Mouse (Mus musculus) cerebellum, postnatal 36 days (tissue): ENCODE data around the gene Gpd1l.

ENCODE experiments used
- DNase-seq, 2 experiments: peaks; one replicate each; pipeline ENCODE4 v3.0.0; 2021 to 2022; ENCODE audit warnings: mixed read lengths in 2 of 2

Gpd1l gene

DNA sequence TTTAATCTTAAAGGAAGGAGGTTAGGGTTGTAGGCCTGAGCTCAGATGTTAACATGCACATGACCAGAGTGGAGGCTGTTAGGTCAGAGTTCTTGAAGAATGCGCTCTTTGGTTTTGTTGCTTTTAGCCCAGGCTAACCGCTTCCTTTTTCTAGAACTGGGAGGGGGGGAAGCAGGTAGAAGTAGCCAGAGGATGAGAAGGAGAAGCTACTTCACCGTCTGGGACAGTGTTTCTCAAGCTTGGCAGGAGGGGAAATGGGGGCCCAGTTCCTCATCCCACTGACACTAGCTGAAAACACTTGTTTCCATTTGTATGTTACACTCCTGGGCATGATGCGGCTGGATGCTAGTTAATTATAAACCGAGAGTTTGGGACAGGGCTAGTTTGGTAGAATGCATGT lies 8.2 kb downstream of the Gpd1l start:
- DNase-seq = no peak

DNA sequence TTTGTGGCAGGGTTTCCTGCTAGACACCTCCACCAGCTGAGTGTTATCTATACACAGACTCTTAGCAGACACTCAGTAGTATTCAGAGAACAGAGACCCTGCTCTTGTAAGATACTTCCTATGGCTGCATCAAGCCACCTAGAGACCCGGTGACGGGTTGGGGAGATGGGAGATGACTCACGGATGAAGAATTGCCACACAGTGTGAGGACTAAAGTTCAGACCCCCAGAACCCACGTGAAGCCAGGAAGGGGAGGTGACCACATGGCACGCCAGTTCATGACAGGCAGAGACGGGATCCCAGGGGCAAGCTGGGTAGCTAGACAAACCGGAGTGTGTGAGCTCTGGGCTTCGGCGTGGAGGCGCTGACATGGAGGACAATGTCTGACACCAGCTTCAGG lies 8.7 kb downstream of the Gpd1l start:
- no peak for DNase-seq

DNA sequence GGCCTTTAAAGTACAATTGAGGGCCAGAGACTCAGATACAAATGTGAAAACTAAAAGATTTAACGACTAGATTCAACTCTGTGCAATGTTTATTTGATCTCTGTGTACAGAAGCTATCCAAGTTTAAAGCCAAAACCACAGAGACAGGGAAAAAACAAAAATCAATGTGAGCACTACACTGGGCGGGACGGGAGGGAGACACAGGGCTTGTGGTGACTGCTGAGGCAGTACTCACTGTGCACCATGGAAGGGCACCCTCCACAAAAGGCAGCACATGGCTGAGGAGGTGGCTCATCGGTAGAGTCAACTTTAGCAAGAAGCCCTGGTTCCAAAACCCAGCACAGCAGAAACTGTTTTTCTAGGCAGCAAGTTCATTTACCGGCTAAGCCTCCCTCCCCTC lies 9.3 kb downstream of the Gpd1l start:
- no peak for DNase-seq

DNA sequence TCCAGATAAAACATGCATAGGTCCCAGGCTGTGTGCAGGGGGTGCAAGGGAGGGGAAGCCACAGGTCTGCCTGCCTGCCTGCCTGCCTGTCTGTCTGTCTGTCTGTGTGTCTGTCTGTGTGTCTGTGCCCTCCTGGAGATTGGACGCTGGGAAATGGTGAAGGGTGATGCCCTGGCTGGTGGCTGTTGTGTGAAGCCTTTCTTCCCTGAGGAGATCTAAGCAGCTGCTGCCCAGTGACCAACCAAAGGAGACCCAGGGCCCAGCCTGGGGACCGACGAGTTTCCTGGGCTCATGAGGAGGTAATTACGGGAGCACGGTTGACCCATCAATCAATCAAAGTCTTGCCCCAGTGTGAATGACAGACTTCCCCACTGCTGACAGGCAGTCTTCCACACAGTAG lies 11.6 kb downstream of the Gpd1l start:
- DNase-seq = no peak

DNA sequence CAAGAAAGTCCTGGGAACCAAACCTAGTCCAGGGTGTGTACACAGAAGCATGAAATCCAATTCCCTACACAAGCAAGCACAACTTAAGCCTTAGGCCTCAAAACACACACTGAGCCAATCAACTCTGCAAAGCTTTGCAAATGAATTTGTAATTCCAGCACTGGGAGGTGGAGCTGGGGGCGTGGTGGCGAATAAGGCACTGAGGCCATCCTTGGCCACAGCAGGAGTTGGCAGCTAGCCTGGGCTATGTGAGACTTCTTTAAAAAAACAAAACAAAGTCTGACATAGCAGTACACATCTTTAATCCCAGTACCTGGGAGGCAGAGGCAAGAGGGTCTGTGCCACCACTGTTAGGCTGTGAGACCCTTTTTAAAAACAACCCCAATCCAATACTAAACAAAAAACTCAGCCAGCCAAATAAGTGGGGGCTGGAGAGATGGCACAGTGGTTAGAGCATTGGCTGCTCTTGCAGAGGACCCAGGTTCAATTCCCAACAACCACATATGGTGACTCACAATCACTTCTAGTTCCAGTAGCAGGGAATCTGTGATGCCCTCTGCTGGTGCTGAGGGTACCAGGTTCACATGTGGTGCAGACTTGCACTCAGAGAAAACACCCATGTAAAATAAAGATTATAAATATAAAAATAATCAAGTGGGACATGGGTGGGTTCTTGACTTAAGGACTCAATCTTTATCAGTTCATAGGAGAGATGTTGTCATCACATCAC lies 12.3 kb downstream of the Gpd1l start:
- DNase-seq = peak; percentile 33 to 42

DNA sequence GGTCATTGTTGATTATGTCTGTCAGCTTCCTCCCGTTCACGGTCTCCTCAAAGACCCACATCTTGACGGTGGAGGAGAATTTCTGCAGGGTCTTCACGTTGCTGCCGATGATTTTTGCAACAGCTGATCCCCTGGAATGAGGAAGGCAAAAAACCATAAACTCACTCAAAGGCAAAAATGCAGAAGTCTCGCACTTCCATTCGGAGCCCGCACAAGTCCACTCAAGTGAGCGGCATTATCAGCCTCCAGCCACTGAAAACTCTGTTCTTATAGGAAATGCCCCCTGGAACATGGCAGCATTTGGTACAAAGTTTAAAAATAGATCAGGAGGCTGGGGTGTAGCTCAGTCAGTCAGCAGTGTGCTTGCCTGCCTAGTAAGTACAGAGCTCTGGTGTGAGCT lies 13.2 kb downstream of the Gpd1l start:
- DNase-seq = no peak

DNA sequence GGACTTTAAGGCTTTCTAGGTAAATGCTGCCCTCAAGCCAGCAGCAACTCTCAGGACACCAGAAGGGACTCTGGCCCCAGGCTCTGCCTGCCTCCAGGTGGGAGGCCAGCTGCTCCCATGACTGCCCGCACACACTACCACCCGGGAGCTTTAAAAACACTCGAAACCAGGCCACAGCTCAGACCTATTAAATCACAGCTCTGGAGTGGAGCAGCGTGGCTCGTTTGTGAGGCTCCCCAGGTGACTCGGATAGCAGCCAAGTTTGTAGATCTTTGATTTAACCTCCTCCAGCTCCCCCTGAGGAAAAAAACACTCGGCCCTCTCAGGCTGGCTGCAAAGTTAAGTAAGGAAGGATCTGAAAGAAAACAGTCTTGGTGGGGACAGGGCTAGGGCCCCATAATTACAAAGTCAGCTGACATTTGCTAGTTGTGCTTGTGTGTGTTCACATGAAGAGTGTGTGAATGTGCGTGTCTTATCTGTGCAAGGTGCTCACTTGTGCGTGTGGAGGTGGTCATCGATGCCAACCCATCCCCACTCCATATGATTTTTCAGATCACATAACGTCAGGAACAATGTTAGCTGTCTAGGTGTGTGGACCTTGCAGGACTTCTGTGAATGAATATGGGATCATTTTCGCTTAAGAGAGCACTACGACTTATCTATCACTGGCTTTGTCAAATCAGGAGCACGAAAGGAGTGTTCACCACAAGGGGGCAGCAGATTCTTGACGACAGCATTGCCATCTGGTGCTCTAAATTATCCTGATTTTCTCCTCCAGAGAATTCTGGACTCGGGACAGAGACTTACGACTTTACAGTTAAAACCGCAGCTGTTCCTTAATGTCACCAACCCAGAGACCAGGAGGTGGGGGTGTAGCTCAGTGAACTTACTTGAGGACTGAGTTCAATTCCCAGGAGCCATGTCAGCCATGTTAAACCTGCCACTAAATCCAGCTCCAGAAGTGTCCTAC lies 20.8 kb downstream of the Gpd1l start:
- peak; percentile 87 to 93 for DNase-seq

DNA sequence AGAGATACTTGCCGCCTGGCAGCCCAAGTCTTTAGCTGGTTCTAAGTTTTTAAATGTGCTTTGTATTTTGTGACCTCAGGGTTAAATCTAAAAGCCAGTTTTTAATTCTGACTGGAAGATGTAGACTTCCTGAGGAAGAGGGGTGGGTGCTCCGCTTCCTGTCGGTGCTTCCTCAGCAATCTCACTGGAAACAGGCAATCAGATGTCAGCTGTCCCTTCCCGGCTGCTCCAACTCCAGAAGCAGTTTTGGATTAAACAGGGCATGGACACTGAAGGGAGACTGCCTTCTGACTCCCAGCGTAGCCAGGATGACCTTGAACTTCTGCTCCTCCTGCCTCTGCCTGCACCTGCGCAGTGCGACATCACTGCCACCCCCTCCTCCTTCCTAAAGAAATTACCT lies 26.3 kb downstream of the Gpd1l start:
- DNase-seq = no peak

DNA sequence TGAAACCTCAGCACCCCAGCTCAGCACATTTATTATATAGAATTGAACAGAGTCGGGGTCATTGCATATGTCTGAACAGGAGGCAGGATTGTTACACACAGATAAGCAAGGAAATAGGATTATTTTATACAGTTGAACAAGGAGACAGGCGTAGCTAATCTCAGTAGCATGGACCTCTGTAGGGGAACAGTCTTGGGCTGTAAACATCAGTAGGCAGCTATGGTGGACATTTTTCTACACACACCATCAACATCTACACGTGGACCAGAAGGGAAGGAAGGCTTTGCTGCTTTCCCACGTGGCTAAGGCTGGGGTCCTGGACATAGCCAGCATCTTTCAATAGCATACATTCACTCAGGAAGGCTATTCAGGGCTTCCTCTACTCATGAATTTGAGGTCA lies 37.9 kb downstream of the Gpd1l start:
- DNase-seq = no peak

DNA sequence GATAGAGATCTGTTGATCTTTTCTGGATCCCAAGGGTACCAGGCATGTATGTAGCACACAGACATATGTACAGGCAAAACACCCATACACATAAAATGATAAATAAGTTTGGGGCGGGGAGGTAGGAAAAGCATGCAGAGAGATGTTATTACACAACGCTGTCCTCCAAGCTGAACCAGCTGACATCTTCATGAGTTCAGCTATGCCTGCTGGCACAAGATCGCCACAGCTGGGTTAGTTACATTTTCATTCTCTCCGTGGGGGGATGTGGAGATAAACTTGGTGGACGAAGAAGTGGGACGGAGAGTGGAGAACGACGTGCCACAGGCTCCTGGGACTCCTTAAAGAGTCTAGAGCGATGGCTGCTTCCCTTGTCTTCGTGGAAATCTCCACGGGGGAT lies 40.8 kb downstream of the Gpd1l start:
- DNase-seq = no peak

DNA sequence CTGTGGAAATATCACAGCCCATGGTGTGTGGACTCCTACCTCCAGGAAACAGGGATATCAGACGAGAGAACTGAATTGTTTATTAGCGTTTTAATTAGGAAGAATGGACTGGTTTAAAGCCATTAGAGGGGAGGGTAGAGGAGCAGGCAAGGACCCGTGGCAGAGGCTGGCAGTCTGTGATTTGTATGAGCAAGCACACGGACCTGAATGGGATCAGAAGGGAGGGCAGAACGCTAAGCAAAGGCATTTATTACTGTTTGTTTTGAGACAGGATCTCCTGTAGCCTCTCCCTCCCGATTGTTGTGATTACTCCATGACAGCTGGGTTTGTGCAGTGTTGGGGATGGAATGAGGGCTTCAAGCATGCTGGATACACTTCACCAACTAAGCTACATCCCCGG lies 43.4 kb downstream of the Gpd1l start:
- no peak for DNase-seq

DNA sequence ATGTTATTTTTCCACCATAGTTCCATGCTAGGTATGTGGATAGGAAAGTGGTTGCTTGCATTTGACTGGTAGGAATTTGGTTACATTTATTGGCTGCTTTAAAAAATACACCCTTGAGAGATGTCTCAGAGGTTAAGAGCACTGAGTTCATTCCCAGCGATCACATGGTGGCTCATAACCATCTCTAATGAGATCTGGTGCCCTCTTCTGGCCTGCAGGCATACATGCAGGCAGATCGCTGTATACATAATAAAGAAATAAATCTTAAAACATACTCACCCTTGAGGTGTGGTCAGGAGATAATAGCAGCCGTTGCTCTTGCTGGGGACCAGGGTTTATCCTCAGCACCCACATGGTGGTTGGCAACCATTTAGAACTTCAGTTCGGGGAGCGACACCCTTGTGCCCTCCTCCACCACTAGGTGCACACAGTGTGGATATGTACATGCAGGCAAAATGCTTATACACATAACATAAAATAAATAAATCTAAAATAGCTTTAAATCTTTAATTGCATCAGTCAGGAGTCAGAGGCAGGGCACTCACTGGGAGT lies 44.9 kb downstream of the Gpd1l start:
- no peak for DNase-seq

DNA sequence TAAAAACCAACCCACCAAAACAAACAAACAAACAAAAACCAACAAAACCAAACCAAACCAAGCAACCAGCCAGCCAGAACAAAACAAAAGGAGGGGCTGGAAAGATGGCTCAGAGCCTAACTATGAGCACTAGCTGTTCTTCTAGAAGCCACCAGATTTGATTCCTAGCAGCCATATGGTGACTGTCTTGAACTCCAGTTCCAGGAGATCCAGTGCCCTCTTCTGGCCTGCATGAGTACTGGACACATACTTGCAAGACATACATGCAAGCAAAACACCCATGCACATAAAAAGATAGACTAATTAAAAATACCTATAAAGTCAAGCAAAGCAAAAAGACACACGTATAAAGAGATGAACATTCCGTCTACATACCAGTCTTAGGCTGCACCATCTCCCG lies 46.1 kb downstream of the Gpd1l start:
- DNase-seq = no peak

DNA sequence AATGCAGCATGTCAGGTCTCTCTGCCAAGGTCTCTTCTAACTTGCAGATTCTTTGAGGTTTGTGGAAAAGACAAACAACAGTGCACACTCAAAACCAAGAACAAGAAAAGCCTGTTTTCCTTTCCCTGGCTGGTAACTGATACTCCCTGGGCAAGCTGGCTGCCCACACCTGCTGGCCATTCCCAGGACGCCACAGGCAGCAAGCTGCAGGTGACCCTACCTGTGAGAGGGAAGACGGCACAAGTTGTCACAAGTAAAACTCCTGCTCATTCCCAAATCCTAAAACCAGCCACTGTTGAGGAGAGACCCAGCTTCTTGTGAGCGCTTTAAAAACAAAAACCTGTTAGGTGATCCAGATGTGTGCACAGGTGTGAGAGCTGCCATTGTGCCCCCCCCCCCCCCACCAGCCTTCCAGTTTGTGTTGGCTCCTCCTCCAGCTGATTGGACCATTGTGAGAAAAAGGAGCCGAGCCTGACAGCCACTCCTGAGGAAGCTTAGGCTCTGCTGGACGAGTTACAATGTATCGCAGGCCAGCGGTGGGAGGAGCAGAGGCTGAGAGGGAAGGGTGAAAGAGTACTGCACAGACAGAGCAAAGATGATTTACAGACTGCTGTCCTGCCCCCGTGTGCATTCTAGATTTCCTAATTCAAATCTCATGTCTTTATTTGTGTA lies 47.7 kb downstream of the Gpd1l start:
- no peak for DNase-seq

DNA sequence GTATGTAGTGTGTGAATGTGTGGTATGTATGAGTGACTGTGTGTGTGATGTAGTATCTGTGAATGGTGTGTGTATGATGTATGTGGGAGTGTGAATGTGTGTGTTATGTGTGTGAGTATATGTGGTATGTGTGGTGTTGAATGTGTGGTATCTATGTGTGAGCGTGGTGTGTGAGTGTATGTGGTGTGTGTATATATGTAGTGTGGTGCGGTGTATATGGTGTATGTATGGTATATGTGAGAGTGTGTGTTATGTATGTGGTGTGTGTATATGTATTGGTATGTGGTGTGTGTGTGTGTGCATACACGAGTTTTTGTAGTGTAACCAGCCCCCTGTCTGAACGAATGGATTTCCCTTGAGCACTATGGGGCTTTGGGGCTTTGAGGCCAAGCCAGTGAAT lies 48.2 kb downstream of the Gpd1l start:
- no peak for DNase-seq

DNA sequence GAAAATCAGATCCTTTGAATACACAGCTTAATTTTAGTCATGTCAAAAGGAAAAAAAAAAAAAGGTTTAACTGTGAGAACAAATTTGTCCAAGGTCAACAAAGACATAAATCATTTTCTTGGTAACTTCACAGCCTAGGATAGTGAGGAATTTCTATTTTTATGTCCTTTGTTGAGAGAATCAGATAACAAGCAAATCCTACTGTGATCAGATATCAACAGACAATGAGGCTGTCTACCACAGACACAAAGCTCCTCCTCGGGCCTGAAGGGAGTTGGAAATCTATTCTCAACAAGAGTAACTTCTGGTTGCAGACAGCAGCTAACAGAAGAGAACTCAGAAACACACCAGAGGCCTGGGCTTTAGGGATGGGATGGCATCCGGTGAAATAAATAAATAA lies 51.8 kb downstream of the Gpd1l start:
- no peak for DNase-seq

DNA sequence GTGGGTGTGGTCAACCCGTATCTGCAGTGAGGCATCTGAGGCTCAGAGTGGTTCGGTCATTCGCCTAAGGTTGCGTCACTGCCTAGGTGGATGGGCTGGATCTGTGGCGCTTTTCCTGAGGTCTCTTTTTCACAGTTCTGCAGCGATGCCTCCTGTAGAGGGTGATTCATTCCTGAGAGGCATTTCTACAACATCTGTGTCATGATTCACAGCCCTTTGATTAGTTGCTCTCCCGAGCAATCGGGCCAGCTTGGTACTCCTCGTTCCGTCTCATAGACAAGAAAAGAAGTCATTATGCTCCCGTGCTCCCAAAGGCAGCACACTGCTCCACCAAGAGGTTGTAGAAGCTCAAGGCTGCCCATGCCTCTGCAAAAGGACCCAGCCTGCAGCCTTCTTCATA lies 78.5 kb downstream of the Gpd1l start:
- no peak for DNase-seq

DNA sequence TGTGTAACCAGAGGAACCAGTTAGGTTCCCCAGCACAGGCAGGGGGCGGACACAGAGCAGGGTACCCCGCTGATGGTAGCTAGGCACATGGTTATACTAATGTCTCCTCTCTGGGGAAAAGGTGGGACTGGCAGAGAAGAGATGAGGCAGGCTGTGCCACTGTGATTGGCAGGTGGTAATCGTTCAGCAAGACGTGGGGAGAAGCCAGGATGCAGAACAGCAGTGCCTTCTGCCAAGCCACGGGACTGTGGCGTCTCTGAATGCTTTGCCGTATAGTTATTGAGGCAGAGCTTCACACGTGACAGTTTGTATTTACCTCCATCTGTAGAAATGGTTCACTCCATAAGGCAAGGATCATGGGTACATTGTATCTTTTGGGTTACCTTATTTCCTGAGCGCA lies 79.1 kb downstream of the Gpd1l start:
- DNase-seq = no peak

DNA sequence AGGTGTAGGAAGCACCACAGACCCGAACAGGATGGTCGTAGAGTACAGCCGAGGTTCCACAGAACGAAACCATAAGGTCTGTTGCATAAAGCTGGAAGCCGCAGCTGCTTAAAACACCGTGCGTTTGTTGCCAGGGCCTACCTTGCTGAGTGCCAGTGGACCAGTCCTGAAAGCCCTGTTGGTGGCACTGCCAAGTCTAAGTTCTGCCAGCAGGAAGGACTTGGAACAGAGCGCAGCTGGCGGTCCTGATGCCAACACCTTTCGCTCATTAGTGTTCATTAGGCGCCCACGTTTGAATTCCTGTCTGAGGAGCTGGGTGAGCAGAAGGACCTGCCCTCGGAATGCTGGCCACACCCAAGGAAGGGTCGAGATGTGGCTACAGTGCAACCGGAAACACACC lies 80.5 kb downstream of the Gpd1l start:
- no peak for DNase-seq

DNA sequence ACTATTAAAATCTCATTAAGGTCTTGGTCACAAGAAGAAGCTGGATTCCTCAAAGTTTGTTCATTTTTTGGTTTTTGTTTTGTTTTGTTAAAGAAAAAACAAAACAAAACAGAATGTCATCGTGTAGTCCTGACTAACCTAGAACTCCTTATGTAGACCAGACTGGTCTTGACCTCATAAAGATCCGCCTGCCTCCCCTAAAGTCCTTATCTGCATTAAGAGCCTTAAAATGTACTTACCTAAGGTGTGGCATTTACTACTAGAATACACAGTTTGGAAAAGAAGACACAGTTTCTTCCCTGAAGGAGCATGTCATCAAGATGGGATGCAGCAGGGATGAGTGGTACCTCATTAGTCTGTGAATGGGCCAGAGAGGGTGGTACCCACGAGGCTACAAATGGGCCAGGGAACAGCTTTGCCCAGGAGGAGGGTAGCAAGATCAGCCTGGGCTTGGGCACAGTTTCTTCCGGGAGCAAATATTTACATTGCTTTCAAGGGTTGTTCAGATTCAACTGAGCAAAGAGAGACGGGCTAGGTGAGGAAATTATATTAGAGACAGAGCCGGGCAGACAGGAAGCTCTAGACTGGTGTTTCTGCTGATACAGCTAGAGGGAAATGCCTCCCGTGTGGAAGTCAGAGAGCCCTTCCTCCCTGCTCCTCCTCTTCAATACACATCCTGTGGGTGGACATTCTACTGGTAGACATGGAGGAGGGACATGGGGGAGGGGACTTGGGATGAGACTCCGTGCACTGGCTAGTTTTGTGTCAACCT lies 82.2 kb downstream of the Gpd1l start:
- no peak for DNase-seq
